Mouse (Mus musculus) NIH3T3 (cell line): ENCODE data around the gene Fastkd1.
"Not testable (repeated sequence)": the region's sequence is repeated elsewhere in the genome, so short reads cannot be mapped to it uniquely, and the experiment has no call there.

Experiments used
- DNase-seq: peaks from one replicate; pipeline ENCODE4 v3.0.0-alpha.2; 2012; ENCODE audit warnings: low read depth

Fastkd1 gene

DNA sequence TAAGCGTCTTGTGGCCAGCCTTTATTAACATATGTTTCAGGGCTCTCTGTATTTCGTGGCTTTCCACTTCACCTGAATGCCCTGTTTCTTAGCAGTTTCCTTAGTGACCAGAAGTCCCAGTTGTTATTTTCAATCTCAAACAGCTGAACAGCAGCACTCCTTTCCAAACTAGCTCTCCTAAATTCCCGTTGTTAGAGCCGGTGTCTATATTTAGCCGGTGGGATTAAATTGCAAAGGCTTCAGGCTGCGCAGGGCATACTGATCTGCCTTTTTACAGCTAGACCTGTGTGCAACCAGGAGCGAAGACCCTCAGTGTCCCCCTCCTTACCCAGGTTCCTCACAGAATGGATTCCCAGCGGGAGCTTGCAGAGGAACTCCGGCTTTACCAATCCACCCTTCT lies 43.5 kb downstream of the Fastkd1 start, which contains the start of gene Klhl41:
Klhl41 (plus strand) TSS at position 268 of the 400 bp plus-strand sequence.
- peak; percentile 12 for DNase-seq

DNA sequence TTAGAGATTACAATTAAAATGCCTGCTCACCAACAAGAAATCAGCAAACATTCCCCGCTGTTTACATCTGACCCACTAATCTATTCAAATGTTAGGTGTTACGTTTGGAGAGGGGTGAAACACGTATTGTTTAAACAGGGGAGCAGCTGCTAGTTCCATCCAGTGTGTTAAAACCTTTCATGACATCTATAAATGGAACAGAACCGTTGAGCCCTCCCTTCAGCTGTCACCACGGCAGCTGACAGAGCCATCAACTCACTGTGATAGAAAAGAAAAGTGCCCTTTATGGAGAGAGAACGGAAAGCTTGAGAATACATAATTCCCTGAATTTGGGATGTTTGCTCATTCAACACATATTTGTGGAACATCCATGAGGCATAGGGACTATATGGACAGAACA lies 44.9 kb downstream of the Fastkd1 start:
- no peak for DNase-seq

DNA sequence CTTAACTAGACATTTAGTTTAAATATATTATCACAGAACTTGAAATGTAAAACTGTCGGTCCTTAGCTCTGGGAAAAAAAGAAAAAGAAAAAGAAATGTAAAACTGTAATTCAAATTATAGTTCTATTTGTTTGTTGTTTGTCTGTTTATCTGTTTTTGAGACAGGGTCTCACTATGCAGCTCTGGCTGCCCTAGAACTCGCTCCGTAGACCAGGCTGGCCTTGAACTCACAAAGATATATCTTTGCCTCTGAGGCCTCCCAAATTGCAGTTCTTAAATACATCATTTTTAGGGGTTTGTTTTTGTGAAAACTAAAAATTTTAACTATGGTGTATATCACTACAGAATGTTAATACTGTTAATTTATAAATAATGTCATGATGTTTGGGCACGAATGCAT lies 45.7 kb downstream of the Fastkd1 start:
- DNase-seq, result no peak

DNA sequence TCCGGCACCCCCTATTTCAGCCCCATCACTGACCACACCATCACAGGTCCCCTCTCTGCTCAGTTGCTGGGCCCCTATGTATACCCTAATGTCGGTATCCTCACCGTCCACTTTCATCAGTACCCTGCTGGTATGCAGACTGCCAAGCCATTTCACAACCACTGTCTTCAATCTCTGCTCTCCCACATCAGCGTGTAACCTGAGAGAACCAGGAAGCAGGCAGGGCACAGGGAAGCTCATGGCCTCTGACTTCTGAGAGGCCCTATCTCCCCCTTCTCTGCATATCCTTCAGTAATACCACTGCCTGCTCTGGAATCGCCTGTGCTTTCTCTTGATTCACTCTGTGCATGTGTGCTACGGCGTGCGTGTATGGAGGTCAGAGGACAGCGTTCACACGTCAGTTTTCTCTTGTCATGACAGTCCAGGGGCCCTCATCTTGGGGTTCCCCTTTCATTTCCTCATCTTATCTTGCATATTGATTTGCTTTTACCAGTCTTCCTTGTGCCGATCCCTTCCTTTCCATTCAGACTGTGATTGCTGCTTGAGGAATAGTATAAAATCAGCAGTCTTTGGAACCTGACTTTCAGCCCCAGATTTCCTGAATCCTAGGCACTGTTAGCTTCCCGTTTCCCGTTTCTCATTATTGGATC lies 49.4 kb downstream of the Fastkd1 start:
- DNase-seq, result no peak

- peak; percentile 54 for DNase-seq
Measured at GRCm38 (mm10) chr2:69659326-69659725, 54.0 kb downstream of the Fastkd1 start.

DNA sequence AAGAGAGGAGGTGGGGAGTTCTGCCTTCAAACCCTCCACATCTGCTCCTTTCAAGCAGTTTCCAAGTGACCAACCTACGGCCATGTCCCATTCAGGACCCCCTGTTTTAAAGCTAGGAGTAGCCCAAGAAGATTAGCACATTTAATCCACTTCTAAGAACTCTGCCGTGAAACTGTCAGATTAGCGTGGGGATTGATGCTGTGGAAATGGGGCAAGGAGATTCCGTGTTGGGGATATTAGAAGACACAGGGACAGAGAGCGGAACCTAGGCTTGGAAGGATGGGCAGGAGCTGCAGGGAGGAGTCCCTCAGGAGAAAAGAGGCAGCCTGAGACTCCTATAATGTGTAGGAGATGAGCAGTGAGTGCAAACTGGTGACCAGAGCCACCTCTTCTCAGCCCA lies 63.6 kb downstream of the Fastkd1 start:
- no peak for DNase-seq

- DNase-seq, result peak; percentile 95
Measured at GRCm38 (mm10) chr2:69646726-69647490, 66.4 kb downstream of the Fastkd1 start, which contains the start of gene Bbs5. TSS of gene Bbs5 (plus strand) at chr2:69647171.

- peak; percentile 24 for DNase-seq
Measured at GRCm38 (mm10) chr2:69644968-69645617, 68.2 kb downstream of the Fastkd1 start.

DNA sequence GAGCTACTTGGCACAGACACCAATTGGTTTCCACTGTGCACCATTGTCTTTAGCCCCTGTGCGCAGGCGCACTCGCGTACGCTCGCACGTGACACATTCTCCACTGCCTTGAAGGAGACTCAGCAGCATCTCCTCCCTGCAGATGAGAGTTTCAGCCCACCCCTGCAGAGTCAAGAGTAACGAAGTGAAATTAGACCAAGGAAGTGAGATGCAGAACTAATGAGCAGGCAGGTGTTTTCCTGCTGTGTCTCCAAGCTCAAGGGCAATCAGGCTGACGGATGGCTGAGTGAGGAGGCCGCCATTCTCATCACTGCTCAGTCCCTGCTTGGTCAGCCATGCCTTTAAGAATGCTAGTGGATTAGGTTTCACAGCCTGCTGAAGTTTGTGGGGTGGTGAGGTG lies 73.2 kb downstream of the Fastkd1 start:
- DNase-seq, result no peak

GRCm38 (mm10) chr2:69637989-69638388 lies 75.3 kb downstream of the Fastkd1 start:
- not testable (repeated sequence) for DNase-seq
